Mouse (Mus musculus) left cerebral cortex, adult 18-20 months (tissue): ENCODE measurements at regions not wholly inside any gene's neighbourhood (a gene's known extent, or its start where the extent isn't known, plus 50 kb on each side); places are given as distances from the start of the nearest gene placed in this dataset.

Source experiments
- DNase-seq, 2 experiments: peaks; one replicate each; pipeline ENCODE4 v3.0.0; 2021 to 2022; ENCODE audit warnings: low spot score in 2 of 2, mixed read lengths in 1 of 2

GRCm38 (mm10) chr13:16745644-16746043 lies 734.0 kb downstream of the Inhba start:
- DNase-seq = no peak

DNA sequence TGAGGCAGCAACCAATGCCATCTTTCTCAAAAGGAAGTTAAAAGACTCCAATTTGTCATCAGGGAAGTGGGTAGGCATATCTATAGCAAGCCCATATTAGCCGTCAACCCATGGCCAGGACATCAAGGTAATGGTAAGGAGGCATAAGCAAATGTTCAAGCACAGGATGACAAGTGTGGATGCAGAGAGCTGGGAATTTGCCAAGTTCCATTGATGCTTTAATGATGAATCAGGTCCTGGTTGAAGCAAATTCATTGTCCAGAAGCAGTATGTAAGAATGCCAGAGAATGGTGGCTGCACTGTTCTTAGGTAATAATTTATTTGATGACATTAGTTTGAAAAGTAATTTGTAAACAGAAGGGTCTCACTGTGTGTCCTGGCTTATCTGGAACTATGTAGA lies 734.8 kb downstream of the Inhba start:
- no peak for DNase-seq

- no peak for DNase-seq
Observed at GRCm38 (mm10) chr13:16756264-16756663, 744.6 kb downstream of the Inhba start.

- DNase-seq = no peak
Observed at GRCm38 (mm10) chr13:16760045-16760444, 748.4 kb downstream of the Inhba start.

- no peak for DNase-seq
Observed at GRCm38 (mm10) chr13:16761415-16761814, 749.8 kb downstream of the Inhba start.

DNA sequence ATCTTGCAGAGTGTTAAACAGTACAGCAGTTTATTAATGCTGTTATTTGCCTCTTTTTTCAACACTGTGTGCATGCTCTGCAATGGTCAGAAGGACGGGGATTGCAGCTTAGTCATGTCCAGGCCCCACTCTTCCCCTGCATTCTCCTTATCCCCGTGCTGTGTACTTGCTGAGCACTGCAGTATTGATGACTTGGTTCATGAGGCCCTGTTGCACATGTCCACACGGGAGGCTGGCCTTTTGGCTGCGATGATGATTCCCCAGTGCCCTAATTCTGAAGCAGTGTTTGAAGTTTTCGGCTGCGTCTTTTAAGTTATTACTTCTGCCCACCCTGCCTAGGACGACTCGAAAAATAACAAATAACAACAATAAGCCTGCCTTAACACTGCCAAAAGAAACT lies 750.7 kb downstream of the Inhba start:
- DNase-seq = no peak

- no peak for DNase-seq
Observed at GRCm38 (mm10) chr13:16762727-16763512, 751.3 kb downstream of the Inhba start.

GRCm38 (mm10) chr13:16763746-16764145 lies 752.1 kb downstream of the Inhba start:
- DNase-seq = peak; percentile 24 to 57

- DNase-seq = no peak
Observed at GRCm38 (mm10) chr13:16769409-16769808, 757.8 kb downstream of the Inhba start.

DNA sequence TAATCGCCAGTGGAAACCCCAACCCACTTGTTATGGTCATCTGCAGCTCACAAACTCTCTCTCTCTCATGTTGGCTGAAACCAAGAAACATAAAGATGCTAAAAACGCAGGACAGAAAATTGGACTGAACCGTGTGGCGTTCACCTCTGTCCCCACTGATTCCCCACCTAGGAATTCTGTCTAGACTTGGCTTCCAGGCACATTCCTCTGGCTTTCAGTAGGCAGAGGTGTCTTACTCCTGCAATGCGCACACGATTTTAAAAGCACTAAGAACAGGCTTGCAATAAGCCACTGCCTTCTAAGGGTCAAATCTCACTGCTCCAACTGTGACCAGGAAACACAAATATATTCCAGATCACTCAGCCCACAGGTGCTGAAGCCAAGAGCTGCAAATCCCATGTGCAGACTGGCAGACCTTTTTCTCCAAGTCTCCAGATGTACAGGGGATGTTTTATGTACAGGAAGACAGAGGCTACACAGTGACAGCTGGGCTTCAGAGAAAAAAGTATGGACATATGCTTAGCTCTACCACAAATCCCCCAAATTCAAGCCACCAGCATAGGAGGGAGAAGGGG lies 758.3 kb downstream of the Inhba start:
- DNase-seq = no peak

- no peak for DNase-seq
Observed at GRCm38 (mm10) chr13:16771845-16772244, 760.2 kb downstream of the Inhba start.

GRCm38 (mm10) chr13:16805560-16805959 lies 793.9 kb downstream of the Inhba start:
- DNase-seq = no peak
